Mouse (Mus musculus) gonadal fat pad, adult 2 months (tissue): ENCODE data around the gene Thrb. TPM values are rescaled to one million over a fixed set of nuclear protein-coding genes. Genes with fewer than 3 reads are reported as not detected.

ENCODE experiments used
- DNase-seq: peaks from one replicate; pipeline ENCODE4 v3.0.0-alpha.2; 2012; ENCODE audit warnings: low read depth
- polyA plus RNA-seq: library from polyadenylated mRNA; depleted of rRNA; stranded (reverse); fragments of >200 nt; gene quantifications from 2 replicates; pipeline ENCODE4 v1.2.3, GENCODE M21; 2012

Gene Thrb
- polyA plus RNA-seq, 1 experiment, result 5.5 TPM

- DNase-seq, result no peak
These were observed 53.3 kb downstream of the Thrb start for GRCm38 (mm10) chr14:17713297-17713904.

DNA sequence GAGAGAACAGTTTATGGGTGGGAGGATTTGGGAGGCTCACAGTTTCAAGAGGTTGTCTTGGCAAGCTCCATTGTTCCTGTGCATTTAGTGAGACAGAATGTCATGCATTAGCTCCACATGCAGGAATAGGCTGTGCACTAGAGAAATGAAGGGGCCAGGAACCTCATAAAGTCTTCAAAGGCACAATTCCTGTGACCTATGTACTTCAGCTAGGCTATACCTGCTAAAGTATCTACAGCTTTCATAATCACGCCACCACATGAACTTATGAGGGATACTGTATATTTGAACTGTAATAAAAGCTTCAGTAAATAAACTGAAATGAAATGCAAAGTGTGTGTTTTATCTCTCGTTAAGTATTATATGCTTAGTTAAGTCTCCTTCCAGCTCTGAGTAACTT lies 59.4 kb downstream of the Thrb start:
- no peak for DNase-seq

DNA sequence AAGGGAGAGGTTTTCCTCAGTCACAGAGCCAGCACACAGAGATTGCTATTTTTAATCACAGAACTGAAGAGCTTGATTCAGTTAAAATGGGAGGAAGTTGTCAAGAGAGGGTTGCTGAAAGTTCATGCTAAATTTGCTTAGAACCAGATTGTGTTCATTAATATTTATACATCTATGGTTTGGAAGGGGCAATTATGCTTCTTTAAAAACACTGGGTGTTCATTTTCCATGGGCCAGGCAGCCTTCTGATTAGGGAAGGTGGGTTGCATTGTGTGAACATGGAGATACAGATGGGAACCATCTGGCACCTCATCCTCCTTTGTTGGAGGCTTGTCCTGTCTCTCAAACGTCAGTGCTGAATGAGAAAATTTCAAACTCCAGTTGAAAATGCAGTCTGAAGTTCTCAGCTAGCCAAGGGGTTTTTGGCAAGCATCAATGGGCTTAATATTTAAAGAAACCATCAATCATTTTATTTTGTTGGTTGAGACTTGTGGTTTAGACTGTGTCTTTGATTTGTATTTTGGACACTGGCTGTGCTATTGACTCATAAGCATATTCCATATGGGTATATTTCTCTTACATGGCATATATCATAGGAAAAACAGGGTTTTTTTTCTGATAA lies 62.9 kb downstream of the Thrb start:
- no peak for DNase-seq

DNA sequence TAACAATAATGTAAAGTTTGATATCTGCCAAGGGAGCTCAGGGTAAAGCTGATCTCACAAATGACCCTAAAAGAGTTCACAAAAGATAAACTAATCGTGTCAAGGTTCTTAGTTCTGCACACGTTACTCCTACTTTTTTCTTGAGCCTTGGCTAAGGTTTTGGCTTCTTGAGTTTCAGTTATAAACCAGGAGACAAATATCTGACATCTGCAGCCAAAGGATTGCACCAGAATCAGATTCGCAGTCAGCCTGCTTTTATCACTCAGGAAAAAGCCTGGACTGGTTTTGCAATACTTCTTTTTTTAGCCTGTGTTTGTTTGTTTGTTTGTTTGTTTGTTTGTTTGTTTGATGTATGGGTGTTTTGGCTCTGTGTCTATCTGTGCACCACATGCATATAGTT lies 64.5 kb downstream of the Thrb start:
- no peak for DNase-seq

- no peak for DNase-seq
These were observed 66.8 kb downstream of the Thrb start for GRCm38 (mm10) chr14:17726906-17727305.

- DNase-seq, result no peak
These were observed 67.8 kb downstream of the Thrb start for GRCm38 (mm10) chr14:17727878-17728277.

- no peak for DNase-seq
These were observed 68.8 kb downstream of the Thrb start for GRCm38 (mm10) chr14:17728889-17729288.

GRCm38 (mm10) chr14:17731020-17731419 lies 71.0 kb downstream of the Thrb start:
- DNase-seq, result no peak

GRCm38 (mm10) chr14:17733077-17733778 lies 73.2 kb downstream of the Thrb start:
- no peak for DNase-seq

- no peak for DNase-seq
These were observed 73.7 kb downstream of the Thrb start for GRCm38 (mm10) chr14:17733779-17734137.

GRCm38 (mm10) chr14:17735440-17735839 lies 75.4 kb downstream of the Thrb start:
- no peak for DNase-seq

DNA sequence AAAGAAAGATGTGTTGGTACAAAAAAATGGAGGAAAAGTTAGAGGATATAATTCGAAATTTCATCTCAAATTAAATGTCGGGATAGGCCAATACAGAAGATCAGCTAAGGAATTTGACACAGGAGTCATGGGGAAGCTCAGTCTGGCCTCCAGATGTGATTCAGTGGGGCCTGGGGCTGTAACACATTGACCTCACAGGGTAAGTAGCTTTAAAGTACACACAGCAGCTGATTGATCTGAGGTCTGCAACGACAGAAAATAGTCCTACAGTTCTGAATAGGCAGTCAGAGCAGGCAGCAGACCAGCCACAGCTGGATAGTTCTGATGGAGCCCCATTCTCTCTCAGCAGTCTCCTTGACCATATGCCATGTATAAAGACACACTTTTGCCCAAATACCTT lies 80.8 kb downstream of the Thrb start:
- DNase-seq, result no peak

- no peak for DNase-seq
These were observed 82.2 kb downstream of the Thrb start for GRCm38 (mm10) chr14:17742264-17742663.

DNA sequence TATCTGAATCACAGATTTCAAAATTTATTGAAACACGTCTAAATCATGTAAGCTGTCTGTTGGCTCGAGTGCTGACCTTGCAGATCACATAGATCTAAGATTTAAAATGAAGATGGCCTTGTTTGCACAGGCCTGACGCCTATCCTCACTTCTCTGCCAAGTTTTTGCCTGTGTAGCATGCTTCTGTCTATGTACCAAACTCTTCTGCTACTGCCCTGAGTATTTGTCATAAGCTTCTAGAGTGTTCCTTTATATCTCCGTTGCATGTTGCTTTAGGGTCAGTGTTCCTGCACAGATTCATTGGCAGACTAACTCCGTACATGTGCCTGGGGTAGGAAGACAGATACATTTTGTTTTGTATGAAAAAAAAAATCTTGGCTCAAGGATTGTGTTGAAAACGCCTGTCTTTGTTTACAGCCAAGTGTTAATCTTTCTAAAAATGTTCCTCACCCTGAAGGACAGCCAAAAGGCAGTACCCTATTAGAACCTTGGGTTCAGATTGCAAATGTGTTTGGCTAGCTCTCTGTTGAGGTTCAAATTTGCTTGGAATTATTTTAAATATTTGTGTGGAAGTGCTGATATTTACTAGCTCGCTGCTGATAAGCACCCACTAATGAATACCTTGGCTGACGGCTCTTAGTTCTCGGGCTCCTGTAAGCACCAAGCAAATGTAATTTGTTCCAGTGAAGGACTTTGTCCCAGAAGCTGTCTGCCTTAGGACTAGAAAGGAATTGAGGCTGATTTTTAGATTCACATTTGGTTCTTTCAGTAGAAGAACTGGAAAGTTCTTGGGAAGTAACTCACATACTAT lies 83.0 kb downstream of the Thrb start:
- no peak for DNase-seq

- no peak for DNase-seq
These were observed 83.7 kb downstream of the Thrb start for GRCm38 (mm10) chr14:17743713-17744158.

GRCm38 (mm10) chr14:17747922-17748321 lies 87.9 kb downstream of the Thrb start:
- peak; percentile 97 for DNase-seq

GRCm38 (mm10) chr14:17748945-17749344 lies 88.9 kb downstream of the Thrb start:
- DNase-seq, result no peak

DNA sequence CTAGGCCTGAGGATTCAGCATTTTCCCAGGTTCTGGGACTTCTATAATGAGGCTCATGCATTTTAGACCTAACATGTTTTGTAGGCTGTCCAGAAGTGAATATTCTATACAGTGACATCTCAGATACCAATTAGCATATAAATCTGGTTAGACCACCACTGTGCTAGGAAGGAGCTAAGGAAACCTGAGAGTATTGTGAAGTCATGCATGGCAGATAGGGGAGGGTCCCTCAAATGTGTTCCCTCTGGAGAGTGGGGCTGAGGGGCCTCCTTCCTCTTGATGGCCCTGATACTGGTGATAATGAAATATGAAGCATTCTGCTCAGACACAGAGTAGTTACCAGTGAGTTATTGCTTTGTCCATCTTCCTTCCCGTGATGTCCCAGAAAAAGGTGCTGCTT lies 91.8 kb downstream of the Thrb start:
- DNase-seq, result no peak

- no peak for DNase-seq
These were observed 93.4 kb downstream of the Thrb start for GRCm38 (mm10) chr14:17753429-17753828.

- DNase-seq, result no peak
These were observed 96.7 kb downstream of the Thrb start for GRCm38 (mm10) chr14:17756732-17757131.

DNA sequence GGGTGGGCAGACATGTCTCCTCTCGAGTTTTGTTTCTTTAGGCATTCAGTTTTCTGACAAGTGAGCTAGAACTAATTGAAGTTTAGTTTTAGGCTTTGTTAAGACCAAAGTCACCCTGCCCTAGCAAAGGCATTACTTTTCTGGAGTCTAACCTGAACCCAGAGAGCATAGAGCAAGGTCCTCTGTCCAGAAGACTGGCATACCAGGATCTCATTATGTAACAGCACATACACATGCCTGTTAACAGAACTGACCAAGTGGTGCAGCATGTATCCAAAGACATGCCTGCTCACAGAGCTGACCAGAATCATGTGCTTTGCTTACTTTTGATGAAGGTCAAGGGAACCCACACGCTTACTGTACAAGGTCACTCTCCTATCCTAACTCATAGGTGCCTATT lies 107.9 kb downstream of the Thrb start:
- DNase-seq, result no peak

DNA sequence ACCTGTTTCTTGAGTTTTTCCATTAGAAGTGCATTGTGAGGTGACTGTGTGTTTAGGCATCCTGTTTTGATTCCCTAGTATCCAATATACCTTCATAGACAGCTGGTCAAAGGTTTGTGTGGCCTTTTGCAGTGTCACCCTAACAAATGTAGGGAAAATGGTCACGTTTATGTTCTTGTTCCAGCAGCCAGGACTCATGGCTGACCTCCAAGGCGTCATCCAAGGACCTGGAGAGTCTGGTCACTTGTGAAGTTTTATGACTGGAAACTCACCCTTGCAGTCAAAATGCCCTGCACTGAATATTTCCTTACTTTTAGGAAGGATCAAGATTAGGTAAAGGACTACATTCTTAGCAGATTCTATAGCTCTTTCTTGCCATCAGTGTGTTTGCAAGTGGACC lies 114.3 kb downstream of the Thrb start:
- no peak for DNase-seq
